Comparison of ENCODE assay signal across 28 mouse cellular contexts in genomic region chr6:149424748-149425147, GRCm38 (mm10). TPM values are rescaled to one million over a fixed set of nuclear protein-coding genes. Genes with fewer than 3 reads are reported as not detected.
"Had no signal": no experiment of that assay in that cellular context is flagged by ENCODE, and none has a peak within 500 bp of the region (broad histone marks: within the 10 kb centered on the region; RNA-seq: fewer than 3 reads in every experiment).

No protein-coding gene starts in this region.

- H3K4me3 ChIP-seq: gastrocnemius, adult 2 months; heart, embryonic 10.5 days; heart, embryonic 12.5 days; hindbrain, embryonic 10.5 days; hindbrain, embryonic 12.5 days; intestine, embryonic 15.5 days; layer of hippocampus, adult 2 months; limb, embryonic 13.5 days; limb, embryonic 15.5 days; liver, embryonic 12.5 days had no signal

- H3K9ac ChIP-seq: heart, embryonic 12.5 days; hindbrain, embryonic 12.5 days; hindbrain, embryonic 14.5 days; intestine, embryonic 15.5 days; limb, embryonic 13.5 days; limb, embryonic 15.5 days; liver, embryonic 12.5 days; liver, embryonic 14.5 days had no signal

- H3K36me3 ChIP-seq: heart, embryonic 10.5 days; heart, embryonic 12.5 days; hindbrain, embryonic 10.5 days; hindbrain, embryonic 12.5 days; intestine, embryonic 15.5 days; limb, embryonic 13.5 days; limb, embryonic 15.5 days; liver, embryonic 12.5 days had no signal

- ATAC-seq: hindbrain, embryonic 16.5 days; inflammation-experienced regulatory T-cells, adult 6 months; intestine, embryonic 15.5 days; intestine, postnatal 0 days; liver, embryonic 12.5 days had no signal

- H3K4me2 ChIP-seq: heart, embryonic 12.5 days; hindbrain, embryonic 12.5 days; hindbrain, embryonic 14.5 days; intestine, embryonic 15.5 days; limb, embryonic 13.5 days; limb, embryonic 15.5 days; liver, embryonic 12.5 days had no signal

- H3K27ac ChIP-seq: gastrocnemius, adult 2 months; heart, embryonic 10.5 days; hindbrain, embryonic 10.5 days; hindbrain, embryonic 12.5 days; hindbrain, embryonic 14.5 days; intestine, embryonic 15.5 days; layer of hippocampus, adult 2 months; limb, embryonic 13.5 days; limb, embryonic 15.5 days; liver, embryonic 12.5 days; liver, embryonic 14.5 days had no signal

- DNase-seq: gastrocnemius, adult 2 months; gastrocnemius, postnatal 10 days; gastrocnemius, postnatal 25 days; heart, adult 18-20 months; heart, postnatal 10 days; heart, postnatal 4 days; kidney, adult 18-20 months; kidney, adult 8-10 months; kidney, postnatal 10 days; kidney, postnatal 25 days; kidney, postnatal 4 days; layer of hippocampus, postnatal 36 days; left cerebral cortex, postnatal 4 days had no signal

- H3K4me1 ChIP-seq: heart, embryonic 10.5 days; heart, embryonic 12.5 days; hindbrain, embryonic 10.5 days; hindbrain, embryonic 12.5 days; intestine, embryonic 15.5 days; limb, embryonic 13.5 days; limb, embryonic 15.5 days; liver, embryonic 12.5 days had no signal

- H3K27me3 ChIP-seq: heart, embryonic 12.5 days; hindbrain, embryonic 12.5 days; intestine, embryonic 15.5 days; limb, embryonic 13.5 days; limb, embryonic 15.5 days; liver, embryonic 12.5 days had no signal

- H3K9me3 ChIP-seq: heart, embryonic 10.5 days; heart, embryonic 12.5 days; hindbrain, embryonic 10.5 days; hindbrain, embryonic 12.5 days; intestine, embryonic 15.5 days; limb, embryonic 13.5 days; limb, embryonic 15.5 days; liver, embryonic 12.5 days had no signal

RNA-seq across cellular contexts. Expression of gene Bicd1, which starts 16.1 kb away (rescaled TPM):
- polyA plus RNA-seq: liver, adult 2 months had no signal
